Mouse (Mus musculus) left cerebral cortex, postnatal 36 days (tissue): ENCODE measurements around the gene Desi1. TPM values are rescaled to one million over a fixed set of nuclear protein-coding genes. Genes with fewer than 3 reads are reported as not detected.
"Not testable (repeated sequence)": the region's sequence is repeated elsewhere in the genome, so short reads cannot be mapped to it uniquely, and the experiment has no call there.

Source experiments
- DNase-seq, 2 experiments: peaks; one replicate each; pipeline ENCODE4 v3.0.0; 2021 to 2022; ENCODE audit warnings: low spot score in 2 of 2, mixed read lengths in 1 of 2
- intact Hi-C: fragments of 180-260 bp; cut with DNase I; formaldehyde crosslinking; loops from one replicate; pipeline ENCODE4 v1.15.1; 2025
- total RNA-seq, 2 experiments: library from RNA; stranded (reverse); gene quantifications; 2 replicates each; pipeline ENCODE4 v1.2.3; 2021

Desi1 gene
- total RNA-seq, 2 experiments from 2014 or later, result 103 to 118 TPM

GRCm38 (mm10) chr15:81970498-81970897 is 63.2 kb downstream of the Desi1 start:
- intact Hi-C loops, DNase-seq: not testable (repeated sequence)

DNA sequence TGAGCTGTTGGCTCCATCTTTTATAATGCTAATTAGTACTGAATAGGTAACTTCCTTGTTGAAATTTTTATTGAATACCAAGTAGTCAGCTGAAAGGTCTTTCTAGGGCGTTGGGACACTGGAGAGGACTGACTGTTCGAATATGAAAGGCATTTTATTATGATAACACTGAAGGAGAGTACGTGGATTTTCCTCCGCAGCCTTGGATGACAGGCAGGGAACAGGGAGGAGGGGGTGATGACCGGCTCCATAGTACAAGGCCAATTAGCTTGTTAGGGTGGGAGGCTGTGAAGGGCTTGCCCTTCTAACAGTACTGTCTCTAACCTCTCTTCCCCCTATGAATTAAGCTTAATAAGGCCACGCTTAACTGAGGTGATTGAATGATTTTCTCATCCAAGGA is 64.0 kb downstream of the Desi1 start:
- DNase-seq, intact Hi-C loops: not testable (repeated sequence)

GRCm38 (mm10) chr15:81969173-81969572 is 64.5 kb downstream of the Desi1 start:
- DNase-seq, result no peak
- intact Hi-C loops, result no loop called here

- DNase-seq, result no peak
- intact Hi-C loops, result no loop called here
Measured at GRCm38 (mm10) chr15:81968447-81968846, 65.2 kb downstream of the Desi1 start.

DNA sequence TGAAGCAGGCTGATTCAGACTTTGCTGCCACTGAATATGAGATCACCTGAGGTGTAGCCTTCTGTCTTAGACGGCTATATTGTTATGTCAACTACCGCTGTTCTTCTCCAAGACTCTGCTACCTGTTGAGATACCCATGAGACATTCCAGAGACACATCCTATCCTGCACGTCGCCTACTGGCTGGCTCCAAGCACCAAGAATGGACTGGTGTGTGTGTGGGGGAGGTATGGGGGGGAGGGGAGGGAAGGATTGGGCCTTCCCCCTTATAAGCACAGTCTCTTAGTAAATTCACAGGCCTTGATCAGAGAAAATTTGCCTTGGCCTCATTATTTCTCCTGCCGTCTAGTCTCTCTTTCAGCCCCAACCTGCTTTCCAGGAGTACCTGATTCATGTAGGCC is 65.8 kb downstream of the Desi1 start:
- no peak for DNase-seq
- intact Hi-C loops, result no loop called here

DNA sequence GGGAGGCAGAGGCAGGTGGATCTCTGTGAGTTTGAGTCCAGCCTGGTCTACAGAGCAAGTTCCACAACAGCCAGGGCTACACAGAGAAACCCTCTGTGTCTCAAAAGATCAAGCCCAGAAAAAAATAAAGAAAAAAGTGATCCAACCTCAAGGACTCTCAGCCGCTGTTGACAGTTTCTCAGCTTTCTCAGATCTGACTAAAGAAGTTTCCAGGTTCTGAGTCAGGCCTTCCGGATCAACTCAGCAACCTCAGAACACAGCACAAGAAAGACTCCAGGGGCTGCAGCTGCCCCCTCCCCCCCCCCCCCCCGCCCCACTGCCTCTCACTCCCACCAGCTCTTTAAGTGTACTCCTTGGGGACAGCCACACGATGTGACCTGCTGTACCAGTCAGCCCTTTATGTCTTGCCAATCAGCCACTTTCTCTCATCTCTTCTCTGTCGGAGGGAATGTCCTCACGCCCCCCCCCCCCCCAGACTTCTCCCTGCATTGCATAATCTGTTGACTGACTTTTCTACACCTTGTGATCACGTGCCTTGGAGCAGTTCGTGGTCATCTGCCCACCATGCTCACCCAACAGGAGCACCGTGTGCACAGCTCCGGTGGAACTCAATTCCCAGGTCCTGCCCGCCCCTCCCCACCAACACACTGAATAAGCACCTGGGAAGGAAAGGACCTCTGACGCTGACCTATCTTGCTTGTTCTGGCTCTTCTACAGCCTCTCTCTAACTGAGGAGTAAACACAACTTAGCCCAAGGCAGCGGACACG is 67.4 kb downstream of the Desi1 start:
- intact Hi-C loops, result no loop called here
- no peak for DNase-seq

DNA sequence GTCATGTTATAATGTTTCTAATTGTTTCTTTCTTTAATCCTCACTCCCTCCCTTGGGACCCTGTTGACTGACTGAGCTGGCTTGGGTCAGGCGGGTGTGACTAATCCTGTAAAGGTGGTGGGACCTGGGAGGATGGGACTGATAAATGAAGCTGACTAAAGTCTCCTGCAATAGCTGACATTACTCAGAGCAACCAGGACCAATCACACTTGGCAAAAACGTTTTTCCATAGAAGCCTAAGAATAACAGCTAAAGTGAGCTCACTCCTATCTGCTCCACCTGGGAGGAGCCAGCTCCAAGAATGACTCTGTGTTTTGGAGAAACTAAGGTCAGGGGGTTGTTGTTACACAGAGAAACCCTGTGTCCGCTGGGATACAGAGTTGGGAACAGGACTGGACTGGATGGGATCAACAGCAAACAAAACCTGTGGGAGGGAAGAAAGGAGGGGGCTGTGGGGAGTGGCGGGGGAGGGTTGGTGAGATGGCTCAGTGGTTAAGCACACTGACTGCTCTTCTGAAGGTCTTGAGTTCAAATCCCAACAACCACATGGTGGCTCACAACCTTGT is 68.6 kb downstream of the Desi1 start:
- DNase-seq, result no peak
- intact Hi-C loops, result no loop called here

DNA sequence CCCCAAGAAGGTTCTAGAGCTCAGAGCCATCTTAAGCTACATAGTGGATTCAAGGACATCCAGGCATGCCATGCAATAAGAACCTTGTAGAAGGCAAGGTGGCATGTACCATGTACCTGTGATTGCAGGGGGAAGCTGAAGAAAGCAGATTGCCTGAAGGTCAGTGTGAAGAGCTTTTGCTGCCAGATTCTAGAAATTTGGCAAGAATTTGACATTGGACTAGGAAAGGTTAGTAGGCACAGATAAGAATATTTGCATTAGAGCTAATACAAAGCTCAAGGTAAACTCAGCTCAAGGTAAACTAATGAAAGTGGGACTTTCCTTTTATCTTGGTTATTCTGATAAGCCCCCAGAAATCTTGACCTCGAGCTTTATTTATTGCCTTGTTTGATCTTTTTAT is 69.4 kb downstream of the Desi1 start:
- no peak for DNase-seq
- intact Hi-C loops, result no loop called here

DNA sequence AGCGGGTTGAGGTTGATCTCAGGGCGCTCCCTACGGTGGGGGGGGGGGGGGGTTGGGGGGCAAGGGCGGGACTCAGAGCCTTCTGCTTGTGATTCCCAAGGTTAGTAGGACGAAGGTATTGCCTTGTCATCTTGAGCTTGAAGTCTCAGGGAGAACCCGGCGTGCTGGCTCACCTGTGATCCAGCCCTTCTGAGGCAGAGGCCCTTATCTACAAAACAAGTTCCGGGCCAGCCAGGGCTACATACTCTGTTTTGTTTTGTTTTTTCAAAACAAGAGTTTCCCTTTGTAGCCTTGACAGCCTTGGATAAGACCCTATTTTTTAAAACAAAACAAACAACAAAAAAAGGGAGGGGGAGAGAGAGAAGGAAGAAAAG is 72.6 kb downstream of the Desi1 start:
- intact Hi-C loops, result loop anchor here (2.0 kb wide), 1 partner anchor 28 kb away; no protein-coding TSS in a partner anchor

DNA sequence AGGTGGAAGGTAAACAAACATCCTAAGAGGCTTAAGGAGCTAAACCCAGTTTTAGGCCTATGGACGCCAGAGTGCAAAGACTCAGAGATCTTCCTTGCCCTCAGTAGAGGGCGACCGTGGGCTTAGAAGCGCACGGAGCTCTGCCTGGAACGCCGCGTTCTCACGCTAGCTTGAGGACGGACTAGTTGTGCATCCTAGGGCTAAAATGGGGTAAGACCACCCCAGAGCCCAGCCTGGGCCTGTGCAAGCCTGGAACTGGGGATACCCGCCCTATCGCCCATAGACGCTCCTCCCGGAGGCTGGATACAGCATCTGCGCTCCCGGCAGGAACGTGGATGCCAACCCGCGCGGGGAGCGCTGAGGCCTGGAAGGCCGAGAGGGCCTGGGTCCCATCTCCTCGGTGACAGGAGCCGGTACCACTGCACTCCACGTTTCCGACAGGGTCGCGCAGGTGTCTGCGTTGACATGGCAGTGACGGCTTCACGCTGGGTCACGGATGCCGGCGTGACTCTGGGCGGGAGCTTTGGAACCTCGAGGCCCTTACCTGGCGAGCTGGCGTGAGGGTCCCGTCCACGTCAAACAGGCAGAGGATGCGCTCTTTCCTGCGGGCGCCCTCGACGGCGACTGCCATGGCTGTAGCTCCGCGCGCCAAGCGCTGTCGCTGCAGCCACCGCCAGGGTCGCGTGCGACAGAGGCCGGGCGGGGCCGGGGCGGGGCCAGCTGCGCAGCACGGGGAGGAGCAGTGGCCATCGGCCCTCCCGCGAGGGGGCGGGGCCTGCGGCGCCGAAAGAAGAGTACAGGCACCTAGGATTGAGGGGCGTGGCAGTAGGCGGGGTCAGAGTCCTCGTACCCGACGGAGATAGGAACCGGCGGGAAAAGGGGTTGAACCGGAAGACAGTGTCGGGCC is 73.2 kb downstream of the Desi1 start, which contains the start of gene Pmm1:
Gene Pmm1, minus strand, starts transcription at position 760 of the 907 bp plus-strand sequence.
- intact Hi-C loops, result loop anchor here (2.0 kb wide), 1 partner anchor 28 kb away; no protein-coding TSS in a partner anchor
- peak; percentile 95 to 96 for DNase-seq

More for the DNA sequence above, 72.6 kb downstream of the Desi1 start:
- no peak for DNase-seq

DNA sequence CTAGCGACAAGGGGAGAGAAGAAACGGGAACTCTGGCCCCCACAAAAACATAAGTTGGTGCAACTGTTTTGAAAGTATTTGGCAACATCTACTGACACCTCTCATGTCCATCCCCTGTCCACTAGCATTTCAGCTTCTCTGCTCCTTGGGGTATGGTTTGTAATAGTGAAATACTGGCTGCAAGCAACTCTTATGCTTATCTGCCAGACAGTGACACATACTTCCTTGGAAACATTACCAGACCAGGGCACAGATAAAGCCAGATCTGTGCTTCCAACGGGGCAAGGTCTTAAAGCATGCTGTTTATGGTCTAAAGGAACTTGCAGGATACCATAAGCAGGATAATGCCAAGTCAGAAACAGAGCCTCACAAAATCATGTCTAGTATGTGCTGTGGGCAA is 74.8 kb downstream of the Desi1 start:
- intact Hi-C loops, result loop anchor here (2.0 kb wide), 1 partner anchor 20 kb away; no protein-coding TSS in a partner anchor

GRCm38 (mm10) chr15:81957598-81957997 is 76.1 kb downstream of the Desi1 start:
- DNase-seq, result peak in 1 of 2 experiments; percentile 38
- intact Hi-C loops, result no loop called here

More for the DNA sequence above, 74.8 kb downstream of the Desi1 start:
- DNase-seq, result no peak

- DNase-seq, result peak; percentile 51 to 56
- intact Hi-C loops, result no loop called here
Measured at GRCm38 (mm10) chr15:81956457-81956856, 77.2 kb downstream of the Desi1 start.

DNA sequence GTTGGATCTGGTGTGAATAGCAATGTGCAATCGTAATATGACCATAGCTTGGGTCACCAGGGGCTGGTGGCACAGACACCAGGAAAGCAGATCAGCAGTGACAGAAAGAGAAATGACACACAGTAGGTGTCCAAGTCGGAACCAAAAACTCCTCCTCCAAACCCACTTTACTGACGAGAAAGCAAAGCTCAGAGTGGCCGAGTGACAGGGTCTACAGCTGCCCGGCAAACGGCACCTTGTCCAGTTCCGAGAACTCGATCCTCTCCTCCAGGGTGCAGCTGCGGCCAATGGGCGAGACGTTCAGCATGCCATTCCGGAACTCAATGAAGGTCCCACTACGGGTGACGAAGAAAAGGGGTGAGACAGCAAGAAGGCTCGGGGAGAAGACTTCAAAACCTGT is 78.2 kb downstream of the Desi1 start:
- no peak for DNase-seq
- intact Hi-C loops, result no loop called here

GRCm38 (mm10) chr15:81954716-81955115 is 78.9 kb downstream of the Desi1 start:
- intact Hi-C loops, result no loop called here
- DNase-seq, result no peak

- peak in 1 of 2 experiments; percentile 18 for DNase-seq
- intact Hi-C loops, result no loop called here
Measured at GRCm38 (mm10) chr15:81954151-81954583, 79.5 kb downstream of the Desi1 start.

GRCm38 (mm10) chr15:81952310-81952709 is 81.4 kb downstream of the Desi1 start:
- DNase-seq, result peak in 1 of 2 experiments; percentile 4
- intact Hi-C loops, result no loop called here

DNA sequence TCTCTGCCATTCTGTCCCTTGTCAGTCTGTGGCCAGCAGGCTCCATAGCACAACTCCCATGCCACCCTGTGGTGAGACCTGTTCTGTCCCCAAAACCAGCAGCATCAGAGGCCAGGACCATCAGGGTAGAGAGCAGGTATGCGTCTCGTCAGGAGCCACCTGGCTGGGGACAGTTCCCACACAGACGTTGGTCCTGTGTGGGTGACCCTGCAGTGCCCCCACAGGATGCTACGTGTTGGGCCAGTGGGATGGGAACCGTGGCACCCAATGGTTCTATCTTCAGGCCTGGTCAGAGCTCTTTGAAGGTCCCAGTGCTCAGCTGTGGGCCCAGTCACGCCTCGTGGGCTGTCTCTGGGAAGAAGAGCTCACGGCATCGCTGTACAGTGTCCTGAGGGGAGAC is 82.5 kb downstream of the Desi1 start:
- intact Hi-C loops, result no loop called here
- no peak for DNase-seq

GRCm38 (mm10) chr15:81950716-81951115 is 82.9 kb downstream of the Desi1 start:
- DNase-seq, result no peak
- intact Hi-C loops, result no loop called here
